Mouse (Mus musculus): Measurements from ENCODE around the gene Actr1b.

Gene Actr1b

DNA sequence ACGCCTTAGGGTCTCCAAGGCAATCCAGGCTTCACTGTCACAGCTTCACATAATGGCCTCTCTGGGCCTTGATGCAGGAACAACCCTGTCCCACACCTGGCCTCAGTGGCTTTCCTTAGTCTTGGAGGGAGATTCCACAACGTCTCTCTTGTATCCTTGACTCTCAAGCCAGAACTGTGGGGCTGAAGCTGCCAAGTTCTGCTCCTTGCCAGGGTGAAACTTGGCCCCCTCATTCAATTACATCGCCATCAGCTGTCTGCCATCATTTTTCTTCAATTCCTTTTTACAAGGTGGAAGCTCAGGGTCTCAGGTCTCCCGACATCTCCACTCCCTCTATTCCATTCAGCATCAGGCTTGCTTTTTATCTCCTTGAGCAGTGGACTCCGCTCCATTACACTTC lies 59.2 kb downstream of the Actr1b start:
- no peak for DNase-seq (ENCODE audit: low spot score)
